Mouse (Mus musculus) left cerebral cortex, adult 11 months (tissue): ENCODE results near the gene Pdap1.
"Not testable (repeated sequence)": the region's sequence is repeated elsewhere in the genome, so short reads cannot be mapped to it uniquely, and the experiment has no call there.

ENCODE experiments used
- DNase-seq: peaks from one replicate; pipeline ENCODE4 v3.0.0; 2022; ENCODE audit warnings: low spot score

Gene Pdap1

DNA sequence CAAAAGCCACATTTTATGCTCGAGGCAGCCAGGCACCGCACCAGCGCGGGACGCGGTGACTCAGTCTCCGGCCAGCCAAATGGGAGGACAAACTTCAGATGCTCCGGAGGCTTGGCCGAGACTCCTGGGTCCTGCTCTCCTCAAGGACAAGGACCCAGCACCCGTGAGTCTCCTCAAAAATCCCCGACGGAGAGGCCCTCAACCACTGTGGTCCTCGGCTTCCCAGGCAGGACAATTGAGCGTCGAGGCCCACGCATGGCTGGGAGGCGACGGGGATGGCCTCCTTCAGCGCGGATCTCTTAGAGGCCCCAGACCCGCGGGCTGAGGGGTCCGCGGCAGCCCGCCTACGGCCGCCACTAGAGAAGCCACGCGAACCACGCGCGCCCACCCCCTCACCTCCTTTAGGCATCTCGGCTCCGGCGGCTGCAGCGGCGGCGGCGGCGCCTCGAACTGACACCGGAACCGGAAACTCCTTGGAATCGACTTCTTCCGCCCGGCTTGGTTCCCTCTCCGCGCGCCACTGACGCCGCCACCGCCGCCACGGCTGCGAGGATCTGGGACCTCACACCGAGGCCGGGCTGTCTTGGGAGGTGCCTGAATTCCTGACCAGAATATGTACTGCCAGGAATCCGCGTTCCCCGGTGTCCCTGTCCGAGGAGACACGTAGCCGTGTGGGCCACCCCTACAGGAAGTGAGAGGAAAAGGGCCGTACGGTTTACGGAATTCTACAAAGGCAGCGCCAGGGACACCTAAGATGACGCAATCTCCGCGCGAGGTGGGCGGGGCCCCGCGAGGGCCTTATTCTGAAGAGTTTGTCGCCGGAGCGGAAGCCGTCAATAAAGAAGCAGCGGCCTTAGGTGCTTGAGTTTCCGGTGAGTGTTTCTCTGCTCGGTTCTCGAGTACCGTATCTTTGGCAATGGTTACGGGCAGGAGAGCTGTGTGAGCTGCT, at the start of gene Pdap1, which contains the start of gene Bud31:
Pdap1 (minus strand) TSS at position 668 of the 949 bp plus-strand sequence.
Bud31 (plus strand) TSS at position 792 of the 949 bp plus-strand sequence.
- DNase-seq: peak; percentile 92

DNA sequence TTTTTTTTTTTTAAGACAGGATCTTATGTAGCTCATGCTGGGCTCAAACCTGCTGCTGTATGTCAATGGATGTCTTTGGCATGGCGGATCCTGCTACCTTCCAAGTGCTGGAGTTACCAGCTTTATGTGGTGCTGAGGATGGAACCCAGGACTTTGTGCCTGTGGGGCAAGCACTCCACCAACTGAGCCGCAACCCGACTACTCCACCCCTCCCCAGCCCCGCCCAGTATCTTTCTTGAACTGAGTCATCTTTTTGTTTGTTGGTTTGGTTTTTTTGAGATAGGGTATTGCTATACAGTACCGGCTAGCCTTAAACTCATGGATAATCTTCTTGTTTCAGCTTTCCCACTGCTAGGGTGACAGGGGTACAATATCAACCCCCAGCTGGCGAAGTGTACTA, 49.4 kb upstream of the Pdap1 start:
- DNase-seq: no peak

DNA sequence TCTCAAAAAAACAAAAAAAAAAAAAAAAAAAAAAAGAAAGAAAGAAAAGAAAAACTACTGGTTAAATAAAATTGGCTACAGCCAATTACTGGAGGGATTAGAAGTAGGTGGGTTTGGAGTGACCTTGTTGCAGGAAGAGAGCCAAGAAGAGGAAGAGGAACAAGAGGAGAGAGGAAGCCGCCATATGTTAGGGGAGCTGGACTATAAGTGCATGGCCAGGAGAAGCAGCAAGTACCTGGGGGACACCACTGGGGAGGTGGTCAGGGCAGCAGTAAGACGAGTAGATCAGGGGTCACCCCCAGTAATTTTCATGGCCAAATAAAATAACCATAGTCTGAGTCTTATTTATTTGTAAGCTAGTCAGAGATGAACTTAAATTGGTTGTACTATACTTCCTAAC, 45.2 kb upstream of the Pdap1 start:
- no peak for DNase-seq

DNA sequence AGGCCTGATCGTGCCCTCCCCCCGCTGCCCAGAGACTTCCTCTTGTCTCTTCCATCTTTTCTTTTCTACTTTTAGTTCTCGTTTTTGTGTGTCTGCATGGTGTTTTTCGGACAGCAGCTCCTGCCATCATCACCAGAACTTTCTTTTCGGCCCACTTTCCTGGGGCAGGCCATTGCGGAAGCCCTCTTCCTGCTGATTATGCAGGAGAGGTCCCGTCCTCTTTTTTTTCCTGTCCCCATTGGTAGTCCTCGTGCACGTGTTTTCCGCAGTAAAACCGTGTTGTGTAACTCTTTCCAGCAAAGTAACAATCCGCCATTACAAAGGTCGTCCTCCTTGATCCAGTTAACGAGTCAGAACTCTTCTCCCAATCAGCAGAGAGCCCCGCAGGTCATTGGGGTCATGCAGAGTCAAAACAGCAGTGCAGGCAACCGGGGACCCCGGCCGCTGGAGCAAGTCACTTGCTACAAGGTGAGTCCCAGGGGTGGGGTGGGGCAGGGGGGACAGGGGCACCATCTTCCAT, 38.5 kb upstream of the Pdap1 start:
- DNase-seq: no peak

DNA sequence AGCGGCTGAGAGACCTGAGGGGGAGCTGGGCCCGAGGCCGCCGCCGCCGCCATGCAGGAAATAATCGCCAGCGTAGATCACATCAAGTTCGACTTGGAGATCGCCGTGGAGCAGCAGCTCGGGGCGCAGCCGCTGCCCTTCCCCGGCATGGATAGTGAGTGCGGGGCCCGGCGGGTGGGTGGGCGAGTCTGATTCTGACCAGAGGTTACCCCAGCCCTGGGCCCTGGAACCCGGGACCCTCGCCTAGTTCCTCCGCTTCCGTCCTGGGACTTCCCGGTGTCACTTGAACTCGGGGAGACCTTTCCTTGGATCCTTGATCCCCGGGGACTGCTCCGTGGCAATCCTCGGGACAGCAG, 27.2 kb upstream of the Pdap1 start:
- DNase-seq: no peak

DNA sequence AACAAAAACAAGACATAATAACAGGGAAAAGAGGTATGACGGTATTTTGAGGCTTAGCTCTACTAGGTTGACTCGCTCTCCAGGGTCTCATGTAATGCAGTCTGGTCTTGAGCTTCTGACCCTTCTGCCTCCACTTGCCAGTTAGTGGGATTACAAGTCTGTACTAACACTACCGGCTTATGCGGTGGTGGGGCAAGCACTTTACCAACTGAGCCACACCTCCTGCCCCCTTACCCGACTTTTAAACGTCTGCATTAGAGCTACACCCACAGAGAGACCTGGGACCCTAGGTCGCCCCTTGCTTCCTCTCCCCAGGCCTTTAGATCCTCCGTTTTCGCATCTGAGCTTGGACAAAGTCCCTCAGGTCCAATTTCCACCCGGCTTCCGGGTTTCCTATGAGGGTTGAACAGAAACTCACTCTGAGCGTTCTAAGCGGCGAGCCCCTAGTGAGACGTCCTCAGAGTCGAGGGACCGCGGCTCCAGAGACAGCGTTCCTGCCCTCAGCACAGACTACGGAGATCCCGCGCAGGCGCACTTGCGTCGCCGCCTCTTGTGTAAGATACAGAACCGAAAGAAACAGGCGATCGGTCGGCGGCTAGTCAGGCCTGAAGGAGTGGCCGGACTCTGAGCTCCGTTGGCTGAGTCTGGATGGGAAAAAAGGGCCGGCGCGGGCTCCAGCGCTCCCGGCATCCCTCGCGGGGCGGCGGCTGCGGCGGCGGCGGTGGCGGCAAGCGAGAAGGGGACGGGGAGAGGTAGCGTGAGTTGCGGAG, 26.7 kb upstream of the Pdap1 start, which contains the start of the genes Ptcd1 and Cpsf4:
Ptcd1 (minus strand) TSS at position 573 of the 770 bp plus-strand sequence.
Cpsf4 (plus strand) TSS at position 678 of the 770 bp plus-strand sequence.
- peak; percentile 97 for DNase-seq

DNA sequence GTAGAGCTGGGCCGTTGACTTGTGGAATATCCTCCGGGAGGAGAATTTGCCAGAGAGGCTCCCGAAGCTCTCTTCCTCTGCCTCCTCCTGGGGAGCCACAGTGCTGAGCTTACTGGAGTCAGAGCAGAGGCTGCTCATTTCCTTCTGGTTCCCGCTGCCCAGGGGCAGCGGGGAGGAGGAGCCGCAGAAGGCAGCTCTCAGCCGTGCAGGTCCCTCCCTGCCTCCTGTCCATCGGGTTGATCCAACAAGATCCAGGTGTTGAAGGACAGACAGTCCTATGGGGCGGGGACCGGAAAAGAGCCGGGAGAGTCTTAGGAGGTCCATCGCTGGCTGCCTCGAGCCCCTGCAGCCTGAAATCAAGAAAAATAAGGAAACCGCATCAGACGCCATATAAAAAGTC, 25.1 kb upstream of the Pdap1 start:
- DNase-seq: no peak

DNA sequence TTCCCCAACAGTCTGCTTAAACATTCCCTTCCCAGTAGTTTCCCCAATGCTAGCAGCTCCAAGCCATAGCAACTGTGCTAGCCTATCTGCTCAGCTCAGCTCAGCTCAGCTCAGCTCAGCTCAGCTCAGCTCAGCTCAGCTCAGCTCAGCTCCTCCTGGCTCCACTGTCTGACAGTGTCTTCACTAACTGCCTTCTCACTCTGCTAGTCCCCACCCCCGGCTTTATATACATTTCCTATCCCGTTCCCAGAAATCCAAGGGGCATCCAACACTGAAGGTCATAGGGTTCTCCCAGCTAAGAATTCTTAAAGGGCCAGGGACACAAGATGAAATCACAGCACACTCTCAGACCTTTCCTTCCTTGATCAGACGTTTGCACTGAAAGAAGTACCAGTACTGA, 24.7 kb upstream of the Pdap1 start:
- DNase-seq: no peak

DNA sequence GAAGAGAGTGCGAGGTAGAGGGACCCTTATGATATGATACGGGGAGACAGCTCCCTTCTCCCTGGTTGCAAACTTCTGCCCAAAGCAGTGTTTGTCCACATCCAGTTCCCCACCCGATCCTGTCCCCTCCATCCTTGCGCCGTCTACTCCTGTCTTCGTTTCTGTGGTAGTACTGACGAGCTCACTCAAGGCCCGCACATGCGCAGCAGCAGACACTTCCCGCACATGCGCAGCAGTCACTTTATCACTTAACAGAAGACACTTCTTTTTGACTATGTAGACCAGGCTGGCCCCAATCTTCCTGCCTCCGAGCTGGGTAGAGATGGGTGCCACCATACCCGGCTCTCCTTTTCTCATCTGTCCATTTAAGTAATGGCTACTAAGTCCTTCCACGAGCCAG, 21.3 kb upstream of the Pdap1 start:
- DNase-seq: no peak

DNA sequence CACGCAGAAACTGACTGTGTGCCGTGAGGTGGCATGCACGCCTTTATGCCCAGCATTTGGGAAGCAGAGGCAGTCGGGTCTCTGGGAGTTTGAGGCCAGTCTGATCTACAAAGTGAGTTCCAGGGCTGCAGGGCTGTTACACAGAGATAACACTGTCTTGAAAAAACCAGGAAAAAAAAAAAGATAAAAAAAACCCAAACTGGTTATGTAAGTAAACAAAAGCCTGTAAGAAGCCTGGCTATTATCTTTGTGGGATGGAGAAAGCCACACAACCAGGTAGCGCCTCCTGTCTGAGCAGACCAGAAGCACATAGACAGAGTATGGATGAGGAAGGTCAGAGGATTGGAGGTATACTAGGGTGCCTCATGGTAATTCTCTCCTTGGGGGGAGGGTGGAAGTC, 12.7 kb upstream of the Pdap1 start:
- no peak for DNase-seq

DNA sequence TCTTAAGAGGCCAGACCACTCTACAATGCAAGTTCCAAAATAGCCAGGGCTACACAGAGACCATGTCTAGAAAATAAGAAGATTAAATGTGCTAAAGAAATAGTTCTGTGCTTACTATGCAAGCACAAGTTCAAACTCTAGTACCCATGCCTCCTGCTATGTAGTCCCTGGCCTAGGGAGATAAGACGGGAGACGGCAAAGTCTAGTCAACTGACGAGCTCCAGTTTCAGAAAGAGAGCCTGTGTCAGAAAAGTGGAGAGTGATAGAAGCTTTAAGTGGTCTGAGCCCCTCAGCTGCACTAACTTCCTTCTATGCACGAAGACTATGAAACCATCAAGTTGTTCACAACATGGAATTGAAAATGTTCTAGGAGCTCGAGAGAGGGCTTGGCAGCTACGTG, 9.3 kb upstream of the Pdap1 start:
- DNase-seq: no peak

DNA sequence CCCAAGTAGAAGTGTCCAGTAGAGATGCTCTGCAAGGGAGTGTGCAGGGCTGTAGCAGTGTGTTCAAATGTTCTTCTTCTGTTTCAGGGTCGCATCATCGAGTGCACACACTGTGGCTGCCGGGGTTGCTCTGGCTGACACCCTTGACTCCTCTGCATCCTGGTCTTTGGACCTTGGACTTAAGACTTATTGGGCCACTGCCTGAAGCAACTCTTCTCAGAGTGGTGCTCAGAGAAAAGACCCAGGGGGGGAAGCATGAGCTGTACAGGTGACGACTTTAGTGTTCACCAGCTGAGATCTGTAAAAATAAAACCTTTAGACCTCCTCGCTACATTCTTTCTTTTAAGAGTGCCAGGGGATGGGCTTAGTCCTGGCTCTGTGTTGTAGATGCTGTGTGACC, 7.7 kb upstream of the Pdap1 start:
- DNase-seq: no peak

DNA sequence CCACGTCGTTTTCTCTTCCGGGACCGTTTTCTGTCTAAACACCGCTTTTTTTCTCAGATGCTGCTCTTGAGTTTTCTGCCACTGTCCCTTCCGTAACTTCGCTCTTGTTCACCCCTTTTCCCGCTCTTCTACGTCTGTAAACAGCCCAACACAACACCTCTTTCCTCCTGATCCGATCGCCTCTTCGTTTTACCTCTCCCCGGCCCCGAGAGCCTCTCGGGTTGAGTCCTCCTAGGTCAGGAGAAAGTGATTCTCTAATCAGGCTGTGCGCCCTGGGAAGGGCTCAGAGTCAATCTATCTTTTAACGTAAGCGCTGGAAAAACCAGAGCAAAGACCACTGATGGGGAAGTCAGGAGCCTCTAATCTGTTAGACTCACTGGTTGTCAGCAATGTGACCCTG, 573 bp upstream of the Pdap1 start:
- DNase-seq: no peak

DNA sequence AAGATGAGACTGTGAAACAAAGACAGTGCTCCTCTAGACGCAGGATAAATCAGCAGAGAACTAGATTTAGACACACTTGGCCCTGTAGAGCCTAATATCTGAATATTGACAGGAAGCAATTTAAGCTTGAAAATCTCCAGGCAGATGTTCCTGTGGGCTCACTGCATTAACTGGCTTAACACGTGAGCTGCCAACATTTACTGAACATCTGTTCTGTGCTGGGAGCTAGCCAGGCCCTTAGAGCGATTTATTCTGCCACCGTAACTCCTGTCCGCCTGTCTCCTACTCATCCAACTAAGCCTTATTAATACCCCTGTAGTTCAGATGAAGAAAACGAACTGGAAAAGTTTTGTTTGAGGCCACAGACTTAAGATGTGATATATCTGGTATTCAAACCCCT, 1.2 kb downstream of the Pdap1 start:
- DNase-seq: no peak

DNA sequence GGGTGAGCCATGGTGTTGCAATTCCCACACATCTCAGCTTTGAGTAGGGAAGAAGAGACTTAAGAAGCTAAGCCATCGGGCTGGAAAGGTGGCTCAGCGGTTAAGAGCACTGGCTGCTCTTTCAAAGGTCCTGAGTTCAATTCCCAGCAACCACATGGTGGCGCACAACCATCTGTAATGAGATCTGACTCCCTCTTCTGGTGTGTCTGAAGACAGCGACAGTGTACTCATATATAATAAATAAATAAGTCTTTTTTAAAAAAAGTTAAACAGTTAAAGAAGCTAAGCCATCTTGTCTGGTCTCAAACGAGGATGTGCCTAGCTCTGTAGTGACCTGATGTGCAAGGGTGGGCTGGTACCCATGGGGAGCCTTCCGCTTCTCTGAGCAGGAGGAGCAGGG, 6.8 kb downstream of the Pdap1 start:
- DNase-seq: not testable (repeated sequence)

DNA sequence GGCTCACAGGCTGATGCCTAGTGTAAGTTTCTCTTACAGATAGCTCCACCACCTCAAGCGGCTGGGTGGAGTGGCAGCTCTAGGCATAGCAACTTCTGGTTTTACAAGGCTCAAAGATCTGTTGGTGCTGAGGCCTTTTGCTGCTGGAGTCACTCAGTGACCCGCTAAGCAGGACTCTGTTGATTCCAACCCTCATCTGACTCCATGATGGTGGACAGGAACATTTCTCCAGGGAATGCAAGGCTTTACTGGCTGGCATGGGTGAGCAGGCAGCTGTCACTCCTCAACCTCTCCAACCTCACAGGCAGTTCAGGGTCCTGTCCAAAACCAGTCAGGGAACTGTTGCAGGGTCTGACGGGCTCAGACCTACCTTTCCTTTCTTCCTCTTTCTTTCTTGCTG, 9.0 kb downstream of the Pdap1 start:
- no peak for DNase-seq

DNA sequence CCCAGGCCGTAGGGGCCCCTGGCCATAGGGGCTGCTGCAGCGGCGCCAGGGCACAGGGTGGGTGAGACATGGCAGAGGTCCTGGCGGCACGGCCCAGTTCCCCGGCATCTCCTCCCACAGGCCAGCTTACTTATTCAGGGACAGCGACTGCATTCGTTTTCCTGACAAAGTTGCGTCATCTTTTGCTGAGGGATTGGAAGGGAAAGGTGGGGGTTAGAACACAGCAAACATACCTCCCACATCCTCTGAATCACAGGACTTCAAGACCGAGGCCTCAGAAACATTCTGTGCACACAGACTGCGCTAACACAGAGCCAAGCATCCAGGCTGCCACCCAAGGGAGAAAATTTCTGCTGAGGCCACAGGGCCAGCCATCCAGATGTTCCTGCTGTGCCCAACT, 9.8 kb downstream of the Pdap1 start:
- DNase-seq: peak; percentile 53

DNA sequence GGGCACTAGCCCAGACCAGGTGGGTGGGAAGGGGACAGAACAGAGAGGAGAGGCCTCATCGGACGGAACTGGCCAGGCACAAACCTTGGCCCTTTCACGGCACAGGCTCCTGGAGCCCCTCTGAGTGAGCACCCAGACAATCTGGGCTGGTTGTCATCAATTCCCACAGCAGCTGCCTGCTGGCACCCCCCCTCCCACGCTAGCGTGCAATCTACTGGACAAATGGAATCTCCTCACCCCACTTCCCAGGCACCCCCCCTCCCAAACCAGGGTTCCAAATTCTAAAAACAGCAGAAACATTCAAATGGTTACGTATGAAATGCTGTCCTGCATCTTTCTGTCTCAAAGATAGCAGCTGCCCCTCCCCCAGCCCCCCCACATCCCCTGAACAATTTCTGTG, 10.3 kb downstream of the Pdap1 start:
- DNase-seq: not testable (repeated sequence)

DNA sequence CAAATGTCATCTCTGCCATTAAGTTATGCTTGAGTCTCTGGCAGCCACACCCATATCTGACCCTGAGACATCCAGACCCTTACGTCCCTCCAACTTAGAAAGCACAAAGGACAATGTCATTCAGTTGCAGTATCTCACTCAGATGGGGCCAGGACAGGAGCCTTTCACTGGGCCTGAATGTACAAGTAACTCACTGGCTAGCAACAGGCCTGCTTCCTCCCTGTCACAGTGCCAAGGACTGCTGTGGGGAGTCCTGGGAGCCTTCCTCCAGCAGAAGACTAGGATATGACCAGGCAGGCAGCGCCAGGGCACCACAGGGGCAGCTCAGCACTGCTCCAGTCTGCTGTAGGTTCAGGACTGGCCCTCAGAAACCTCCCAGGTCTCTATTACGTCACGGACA, 10.9 kb downstream of the Pdap1 start:
- DNase-seq: no peak

DNA sequence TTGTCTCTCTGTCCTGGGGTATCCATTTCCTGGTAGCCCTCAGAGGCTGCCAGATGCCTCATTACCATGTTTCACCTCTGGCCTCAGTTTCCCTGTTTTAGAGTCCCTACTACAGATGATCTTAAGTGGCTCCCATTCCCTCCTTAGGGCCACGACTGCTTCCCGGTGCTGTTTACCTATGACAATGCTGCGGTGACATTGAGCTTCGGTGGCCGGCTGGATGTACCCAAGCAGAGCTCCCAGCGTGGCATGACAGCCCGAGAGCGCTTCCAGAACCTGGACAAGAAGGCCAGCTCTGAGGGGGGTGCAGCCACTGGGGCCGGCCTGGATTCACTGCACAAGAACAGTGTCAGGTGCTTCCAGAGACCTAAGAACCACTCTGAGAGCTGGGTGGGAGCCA, 13.5 kb downstream of the Pdap1 start:
- no peak for DNase-seq

DNA sequence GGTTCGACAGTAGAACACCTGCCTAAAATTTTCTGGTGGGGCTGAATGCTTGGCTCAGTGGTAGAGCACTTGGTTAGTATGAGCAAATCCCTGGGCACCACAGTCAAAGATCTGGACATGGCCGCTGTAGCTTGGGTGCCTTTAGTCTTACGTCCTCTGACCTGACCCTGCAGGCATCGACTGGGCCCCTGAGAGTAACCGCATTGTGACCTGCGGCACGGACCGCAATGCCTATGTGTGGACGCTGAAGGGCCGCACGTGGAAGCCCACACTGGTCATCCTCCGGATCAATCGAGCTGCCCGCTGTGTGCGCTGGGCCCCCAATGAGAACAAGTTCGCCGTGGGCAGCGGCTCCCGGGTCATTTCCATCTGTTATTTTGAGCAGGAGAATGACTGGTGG, 16.6 kb downstream of the Pdap1 start:
- DNase-seq: no peak

DNA sequence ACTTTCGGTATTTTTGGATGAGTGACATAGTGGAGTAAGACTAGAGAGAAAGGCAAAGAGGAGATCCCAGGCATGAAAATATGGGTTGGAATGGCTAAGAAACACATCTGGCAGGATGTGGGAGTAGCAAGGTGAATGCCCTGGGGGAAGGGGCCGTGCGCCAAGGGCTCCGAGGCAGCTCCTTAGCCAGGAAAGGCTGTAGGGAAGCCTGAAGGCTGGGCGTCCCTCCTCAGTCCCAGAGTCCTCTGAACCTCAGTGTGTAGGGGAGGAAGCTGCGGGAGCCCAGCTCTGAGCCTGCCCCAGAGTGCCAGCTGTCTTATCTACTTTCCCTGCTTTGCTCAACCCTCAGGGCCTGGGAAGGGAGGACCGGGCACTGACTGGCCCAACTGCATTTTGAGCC, 19.1 kb downstream of the Pdap1 start:
- no peak for DNase-seq

DNA sequence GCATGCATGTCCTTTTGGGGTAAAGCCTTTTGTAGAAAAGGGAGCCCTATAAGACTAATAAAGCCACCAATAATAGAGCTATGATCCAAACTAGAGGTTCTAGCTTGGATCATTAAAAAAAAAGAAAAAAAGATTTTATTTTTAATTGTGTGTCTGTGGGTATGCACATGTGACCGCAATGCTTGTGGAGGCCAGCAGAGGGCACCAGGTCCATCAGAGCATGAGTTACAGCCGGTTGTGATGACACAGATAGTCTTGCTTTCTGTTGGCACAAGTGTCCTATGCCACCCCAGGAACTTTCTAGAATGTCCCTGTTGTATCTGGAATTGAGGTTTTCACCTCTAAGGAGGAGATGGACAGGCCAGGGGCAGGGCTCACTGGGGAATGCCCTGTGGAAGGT, 20.7 kb downstream of the Pdap1 start:
- no peak for DNase-seq
